Mouse (Mus musculus): ENCODE results near the gene Aif1l.

The Aif1l gene

DNA sequence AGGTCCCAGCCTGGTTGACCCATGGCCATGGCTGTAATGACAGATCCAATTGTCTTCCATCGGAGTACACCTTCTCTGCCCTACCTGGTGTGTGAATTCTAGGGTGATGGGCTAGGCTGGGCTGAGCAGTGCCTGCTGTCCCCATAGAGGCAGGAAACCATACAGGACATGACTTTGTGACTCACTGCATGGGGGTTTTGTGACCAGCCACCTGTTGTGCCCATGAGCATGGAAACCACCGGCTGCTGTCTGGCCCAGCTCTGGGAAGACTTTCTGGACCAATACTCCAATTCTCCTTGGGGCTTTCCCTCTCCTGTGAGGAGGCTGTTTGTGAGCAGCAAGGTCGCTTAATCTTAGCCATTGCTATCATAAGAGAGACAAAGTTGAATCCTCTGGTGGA, 2.8 kb downstream of the Aif1l start:
- no peak for DNase-seq

DNA sequence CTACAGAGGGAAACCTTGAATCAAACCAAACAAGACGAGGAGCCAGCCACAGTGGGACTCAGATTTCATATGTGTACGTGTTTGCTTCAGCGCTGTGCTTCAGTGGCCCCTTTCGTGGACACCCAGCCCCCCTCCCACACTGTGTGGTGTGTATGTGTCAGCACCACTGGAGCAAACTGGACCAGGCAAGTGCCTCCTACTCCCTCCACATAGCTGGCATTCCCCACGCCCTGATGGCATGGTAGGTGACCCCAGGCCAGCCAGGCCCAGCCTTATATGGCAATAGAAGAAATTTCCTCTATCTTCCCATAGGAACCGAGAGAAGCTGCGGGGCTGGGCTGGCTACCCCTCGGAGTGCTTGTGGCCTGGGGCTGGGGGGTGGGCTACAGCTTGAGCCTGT, 3.7 kb downstream of the Aif1l start:
- no peak for DNase-seq

DNA sequence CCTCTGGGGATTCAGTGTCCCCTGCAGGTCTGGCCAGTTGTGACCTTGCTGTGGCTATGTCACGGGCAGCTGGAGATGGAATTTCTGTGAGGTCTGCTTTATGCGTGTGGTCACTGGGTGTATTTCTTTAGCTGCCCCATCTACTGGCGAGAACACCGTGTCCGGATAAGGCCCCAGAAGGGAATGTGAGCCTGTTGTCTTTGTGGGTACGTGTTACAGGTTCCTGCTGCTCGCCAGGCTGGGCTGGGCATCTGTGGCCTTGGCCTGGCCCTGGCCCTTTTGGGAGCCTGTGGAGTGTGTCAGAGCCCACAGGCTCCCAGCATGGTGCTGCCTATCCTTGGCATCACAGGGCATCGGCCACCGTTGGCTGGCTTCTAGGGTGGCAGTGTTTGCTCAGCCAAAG, 4.8 kb downstream of the Aif1l start:
- DNase-seq, result peak in 1 of 2 experiments; percentile 61

DNA sequence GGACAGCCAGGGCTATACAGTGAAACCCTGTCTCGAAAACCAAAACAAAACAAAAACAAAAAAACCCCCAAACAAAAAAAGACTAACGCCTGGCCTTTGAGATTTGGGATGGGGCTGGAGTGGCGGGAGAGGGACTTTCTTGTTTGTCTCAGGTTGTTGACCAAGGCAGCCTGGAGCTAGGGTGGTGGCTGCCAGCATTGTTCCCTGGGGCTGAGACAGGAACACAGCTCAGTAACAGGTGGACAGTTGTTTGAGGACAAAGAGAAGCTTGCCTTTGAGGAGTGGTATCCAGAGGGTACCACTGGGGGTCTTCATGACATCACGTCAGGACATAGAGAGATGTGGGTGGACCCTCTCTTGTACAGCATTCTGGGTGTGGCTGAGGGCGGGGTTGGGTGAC, 5.7 kb downstream of the Aif1l start:
- DNase-seq, result no peak

DNA sequence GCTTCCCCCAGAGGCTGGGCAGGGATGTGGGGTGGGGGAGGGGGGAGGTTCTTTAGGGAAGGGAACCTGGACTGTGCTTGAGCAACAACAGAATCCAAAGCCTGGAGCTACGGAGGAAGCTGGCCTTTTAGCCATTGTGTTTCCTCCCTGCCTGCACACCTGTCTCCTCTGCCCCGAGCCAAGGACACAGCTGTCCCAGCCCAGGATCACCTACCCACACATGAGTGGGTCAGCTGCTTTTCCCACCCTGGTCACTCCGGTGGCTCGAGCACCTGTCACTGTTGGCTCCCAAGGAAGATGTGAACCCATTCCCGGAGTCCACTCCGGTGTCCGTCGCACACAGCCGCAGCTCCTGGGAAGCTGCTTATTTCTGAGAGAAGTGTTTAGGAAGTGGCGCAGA, 7.3 kb downstream of the Aif1l start:
- no peak for DNase-seq

DNA sequence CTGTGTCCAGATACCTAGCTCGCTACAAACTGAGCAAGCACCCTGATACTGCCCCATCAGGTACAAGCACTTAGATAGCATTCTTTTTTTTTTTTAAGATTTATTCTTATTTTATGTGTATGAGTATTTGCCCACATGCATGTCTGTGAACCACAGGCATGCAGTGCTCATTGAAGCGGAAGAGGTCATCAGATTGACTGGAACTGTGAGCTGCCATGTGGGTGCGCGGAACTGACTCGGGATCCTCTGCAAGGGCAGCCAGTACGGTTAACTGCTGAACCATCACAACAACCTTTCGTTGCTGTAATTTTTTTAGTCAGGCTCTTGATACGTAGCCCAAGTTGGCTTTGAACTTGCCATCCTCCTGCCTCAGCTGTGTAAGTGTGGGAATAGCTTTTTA, 11.0 kb downstream of the Aif1l start:
- DNase-seq, result peak; percentile 44 to 54

DNA sequence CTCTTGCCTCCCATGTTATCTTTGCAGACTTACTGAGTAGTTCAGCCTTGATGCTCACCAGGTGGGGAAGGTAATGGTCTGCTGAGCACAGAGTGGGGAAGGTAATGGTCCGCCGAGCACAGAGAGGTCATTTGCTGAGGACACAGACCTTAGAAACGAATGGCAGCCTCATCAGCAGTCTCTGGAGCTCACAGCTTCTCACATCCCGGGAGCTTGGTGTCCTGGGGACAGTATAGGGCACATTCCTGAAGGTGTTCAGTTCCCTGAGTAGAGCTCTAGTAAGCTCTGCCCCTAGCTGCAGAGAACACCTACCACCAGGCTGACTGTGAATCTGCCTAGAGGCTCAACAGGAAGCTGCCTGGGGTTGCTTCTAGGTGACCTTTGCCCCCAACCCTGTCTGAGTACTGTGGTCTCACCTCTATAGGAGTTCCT, 11.9 kb downstream of the Aif1l start:
- no peak for DNase-seq

DNA sequence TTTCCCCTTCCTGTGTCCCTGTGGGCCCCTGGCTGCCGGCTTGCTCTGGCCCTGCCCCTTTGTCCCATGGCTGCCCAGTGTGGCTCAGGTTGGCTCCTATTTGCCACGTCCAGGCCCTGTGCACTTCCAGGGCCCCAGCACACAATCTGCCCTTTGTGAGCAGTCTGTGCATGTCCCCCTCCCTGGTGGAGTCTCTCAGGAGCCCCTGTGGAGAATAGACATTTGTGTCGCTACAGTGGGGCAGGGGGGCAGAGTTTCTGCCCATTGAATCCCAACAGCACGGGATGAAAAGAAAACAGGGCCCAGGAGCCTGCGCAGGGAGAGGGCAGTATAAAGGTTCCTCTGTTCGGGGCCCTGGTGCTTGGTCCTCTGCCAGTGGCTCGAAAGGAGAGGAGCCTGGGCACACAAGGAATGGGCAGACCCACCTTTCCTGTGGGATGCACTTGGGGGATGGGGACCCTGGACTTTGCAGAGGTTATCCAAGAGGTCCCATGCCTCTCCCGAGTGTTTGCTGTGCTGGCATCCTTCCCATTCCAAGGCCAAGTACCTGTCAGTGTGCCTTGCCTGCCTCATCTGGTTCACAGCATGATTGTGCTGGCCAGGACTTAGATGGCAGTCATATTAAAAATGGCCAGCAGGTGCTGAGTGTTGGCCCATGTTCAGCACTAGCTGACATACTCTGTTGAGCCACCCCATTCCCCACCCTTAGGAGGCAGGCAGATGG, 12.7 kb downstream of the Aif1l start:
- peak; percentile 82 to 85 for DNase-seq

DNA sequence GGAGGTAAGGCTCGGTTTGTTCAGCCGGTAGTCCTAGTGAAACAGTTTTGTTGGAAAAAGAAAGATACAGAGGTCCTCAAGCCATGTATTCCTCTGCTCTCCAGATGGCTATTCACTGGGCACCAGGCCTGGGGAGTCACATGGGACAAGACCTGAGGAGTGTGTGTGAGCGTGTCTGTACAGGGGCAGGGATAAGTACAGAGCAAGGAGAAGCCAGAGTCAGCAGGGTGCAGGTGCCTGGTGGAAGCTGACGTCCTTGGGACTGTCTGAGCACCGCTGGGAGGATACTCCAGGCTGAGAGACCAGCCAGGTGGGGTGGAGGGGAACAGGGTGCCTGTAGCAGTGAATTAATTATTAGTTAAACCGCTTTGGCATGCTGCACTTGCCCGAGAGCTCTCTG, 13.6 kb downstream of the Aif1l start:
- DNase-seq, result peak; percentile 69 to 78

DNA sequence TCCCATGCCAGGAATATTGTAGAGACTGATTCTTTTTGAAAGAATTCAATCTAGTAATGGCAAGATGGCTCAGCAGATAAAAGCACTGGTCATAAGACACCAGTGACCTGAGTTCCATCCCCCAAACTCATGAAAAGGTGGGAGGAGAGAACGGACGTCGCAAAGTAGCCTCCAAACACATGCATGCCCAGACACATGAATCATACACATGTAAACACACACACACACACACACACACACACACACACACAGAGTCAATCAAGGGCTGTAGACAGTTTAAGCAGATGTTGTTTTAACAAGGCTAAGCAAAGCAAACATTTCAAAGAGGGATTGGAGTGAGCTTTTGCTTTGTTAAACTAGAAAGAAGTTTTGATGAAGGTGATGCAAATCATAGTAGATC, 14.3 kb downstream of the Aif1l start:
- DNase-seq, result no peak

DNA sequence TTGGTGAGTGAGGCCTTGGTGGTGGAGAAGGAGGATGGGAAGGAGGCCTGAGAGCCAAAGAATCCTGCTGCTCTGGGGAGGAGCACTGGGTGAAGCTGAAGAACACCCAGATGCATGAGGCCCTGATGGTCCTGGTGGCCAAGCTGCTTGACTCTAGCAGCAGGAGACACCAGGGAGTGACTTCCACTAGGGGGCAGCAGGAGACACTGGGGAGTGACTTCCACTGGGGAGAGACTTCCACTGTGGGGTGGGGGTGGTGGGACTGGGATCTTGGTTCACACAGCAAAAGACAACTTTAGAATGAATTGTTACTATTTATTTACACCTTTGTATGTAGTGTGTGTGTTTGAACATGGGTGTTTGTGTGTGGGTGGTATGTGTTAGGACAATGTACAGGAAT, 15.2 kb downstream of the Aif1l start:
- DNase-seq, result peak; percentile 59 to 61

DNA sequence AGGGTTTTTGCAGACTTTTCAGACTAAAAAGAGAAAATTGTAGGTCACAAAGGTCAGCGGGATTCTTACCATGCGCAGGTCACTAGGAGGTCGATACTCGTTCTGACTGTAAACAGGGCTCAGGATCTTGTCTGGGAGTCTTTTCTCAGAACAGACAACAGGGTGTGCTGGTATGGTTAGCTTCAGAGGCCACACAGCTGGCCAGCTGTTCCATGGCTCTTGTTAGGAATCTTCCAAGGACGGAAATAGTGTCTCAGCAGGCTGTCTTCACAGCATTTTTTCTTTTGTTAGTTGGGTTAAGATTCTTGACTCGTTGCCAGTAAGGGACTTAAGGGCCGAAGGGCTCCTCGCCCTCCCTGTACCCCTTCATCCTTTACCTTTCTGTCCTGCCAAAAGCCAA, 16.9 kb downstream of the Aif1l start:
- no peak for DNase-seq

DNA sequence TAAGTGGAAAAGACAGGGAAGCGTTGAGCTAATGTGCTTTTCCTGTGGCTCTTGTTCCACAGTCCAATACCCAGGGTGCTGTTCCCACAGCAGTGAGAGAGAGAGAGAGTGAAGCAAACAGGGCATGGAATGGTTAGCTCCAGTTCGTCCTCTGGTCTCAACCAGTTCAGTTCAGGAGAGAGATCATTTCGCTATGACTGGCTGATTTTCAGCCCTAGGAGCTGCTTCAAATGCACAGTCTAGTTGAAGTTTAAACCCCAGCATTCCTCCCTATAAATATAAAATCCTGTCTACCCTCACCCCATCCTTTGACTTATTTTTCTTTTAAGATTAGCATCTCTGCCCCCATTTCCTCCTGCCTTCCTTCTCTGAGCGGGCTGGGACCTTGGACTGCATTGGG, 22.6 kb downstream of the Aif1l start:
- DNase-seq, result no peak

DNA sequence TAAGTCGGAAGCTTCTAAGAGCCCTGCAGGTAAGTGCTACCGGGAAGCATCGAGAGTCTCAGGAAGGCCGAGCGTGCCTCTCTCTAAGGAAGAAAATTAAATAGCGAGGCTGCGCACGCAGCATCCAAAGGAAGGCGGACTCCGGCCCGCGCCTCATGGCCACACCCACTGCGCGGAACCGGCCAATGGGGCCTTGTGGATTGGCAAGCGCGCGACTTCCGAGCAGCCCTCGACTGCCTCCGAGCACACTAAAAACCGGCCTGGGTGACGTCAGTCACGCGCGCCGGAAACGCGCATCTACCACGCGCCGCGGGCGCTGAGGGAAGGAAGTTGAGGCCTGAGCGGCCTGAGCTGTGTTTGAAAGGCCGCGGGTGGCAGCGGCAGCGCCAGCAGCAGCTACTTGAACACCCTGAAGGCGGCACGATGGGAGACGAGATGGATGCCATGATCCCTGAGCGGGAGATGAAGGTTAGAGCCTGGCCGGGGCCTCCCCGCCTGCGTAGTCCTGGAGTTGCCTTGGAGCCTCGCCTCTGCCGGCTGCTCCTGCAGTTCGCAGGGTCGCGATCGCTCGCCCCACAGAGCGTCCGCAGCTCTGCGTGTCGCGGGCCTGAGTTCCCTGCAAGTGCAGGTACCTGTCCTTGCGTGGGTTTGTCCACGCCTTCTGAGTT, 24.3 kb downstream of the Aif1l start, which contains the start of gene Nup214:
Gene Nup214, plus strand, starts transcription at position 296 of the 668 bp plus-strand sequence.
- DNase-seq, result peak; percentile 100

DNA sequence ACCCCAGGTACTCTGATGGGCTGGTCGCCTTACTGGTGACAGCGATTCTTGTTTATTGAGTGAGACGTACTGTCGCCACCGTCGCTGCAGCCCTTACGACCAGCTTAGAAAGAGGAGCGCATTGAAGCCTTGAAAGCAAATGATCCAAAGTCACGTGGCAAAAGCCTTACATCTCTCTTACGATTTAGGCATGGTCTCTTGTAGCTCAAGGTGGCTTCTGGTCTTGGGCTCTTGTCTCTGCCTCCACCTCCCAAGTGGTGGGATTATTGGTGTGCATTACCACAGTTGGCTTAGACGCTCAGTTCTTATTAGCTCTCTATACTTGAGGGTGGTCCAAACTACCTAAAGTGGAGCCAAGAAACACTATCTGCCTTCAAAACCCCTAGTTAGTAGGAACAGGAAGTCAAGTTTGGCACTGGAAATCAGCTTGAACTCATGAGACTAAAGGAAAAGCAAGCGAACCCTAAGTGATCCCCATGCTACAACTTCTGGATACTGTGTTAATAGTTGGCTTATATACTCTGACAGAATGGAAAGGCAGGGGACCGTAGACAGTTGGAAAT, 25.0 kb downstream of the Aif1l start:
- DNase-seq, result no peak

DNA sequence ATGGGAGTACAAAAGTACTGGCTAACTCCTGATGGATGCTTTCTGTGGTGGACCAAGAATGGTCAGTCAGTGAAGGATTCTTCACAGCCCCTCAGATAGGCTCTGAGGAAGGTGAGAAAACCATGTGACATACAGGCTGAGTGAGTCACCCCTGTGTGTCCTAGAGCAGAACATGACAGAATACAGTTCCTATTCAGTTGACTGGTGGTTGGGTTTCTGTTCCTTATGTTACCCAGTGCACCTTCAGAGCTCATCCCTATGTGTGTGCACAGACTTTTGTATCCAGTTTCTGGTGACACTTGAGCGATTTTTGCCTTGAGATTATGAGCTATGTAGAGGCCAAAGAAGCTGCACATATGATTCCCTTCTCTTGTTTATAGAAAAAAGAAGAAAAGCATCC, 37.8 kb downstream of the Aif1l start:
- DNase-seq, result no peak

DNA sequence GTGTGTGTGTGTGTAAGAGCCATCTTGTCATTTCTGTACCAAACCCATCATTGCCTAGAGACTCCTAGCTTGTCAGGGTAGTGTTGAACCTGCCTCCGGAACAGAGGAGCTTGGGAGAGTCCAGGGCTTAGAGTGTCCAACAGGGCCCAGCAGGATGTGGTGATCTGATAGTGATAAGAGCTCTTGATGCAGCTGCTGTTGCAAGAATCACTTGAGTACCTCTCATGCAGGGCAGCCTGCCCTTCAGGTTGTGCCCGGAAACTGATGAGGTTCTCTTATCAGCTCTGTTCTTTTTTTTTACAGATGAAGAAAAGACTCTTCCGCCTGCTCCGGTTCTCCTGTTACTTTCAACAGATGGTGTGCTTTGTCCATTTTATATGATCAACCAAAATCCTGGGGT, 41.0 kb downstream of the Aif1l start:
- DNase-seq, result no peak

DNA sequence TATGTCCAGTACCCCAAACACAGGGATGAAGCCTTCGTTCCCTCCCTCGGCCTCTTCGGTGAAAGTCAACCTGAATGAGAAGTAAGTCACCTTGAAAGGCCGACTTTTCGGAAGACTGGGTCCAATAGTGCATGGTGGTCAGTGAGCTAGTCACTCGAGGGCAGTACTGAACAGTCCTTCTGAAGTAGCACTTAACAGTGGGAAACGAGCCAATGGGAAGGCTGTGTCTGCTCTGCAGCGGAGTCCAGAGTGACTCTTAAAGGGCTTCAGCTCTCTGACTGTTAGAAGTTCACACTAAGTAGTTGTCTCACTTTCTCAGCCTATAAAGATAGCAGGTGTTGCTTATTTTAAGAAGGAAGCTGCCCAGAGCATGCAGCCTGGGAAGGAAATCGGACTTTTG, 45.0 kb downstream of the Aif1l start:
- no peak for DNase-seq

DNA sequence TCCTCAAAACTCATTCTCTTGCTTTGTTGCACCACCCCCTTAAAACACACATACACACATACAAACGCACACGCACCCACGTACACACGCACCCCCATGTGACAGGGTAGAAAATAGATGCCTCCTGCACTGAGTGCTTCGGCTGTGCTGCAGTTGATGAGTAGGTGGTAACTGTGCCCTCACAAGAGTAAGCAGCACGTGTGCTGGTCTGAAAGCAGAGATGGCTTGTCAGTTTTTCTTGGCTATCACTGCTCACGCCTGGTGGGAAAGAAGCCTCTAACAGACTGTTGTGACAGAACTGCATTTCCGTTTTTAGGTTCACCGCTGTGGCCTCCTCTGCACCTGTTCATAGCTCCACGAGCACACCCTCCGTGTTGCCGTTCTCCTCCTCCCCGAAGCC, 46.1 kb downstream of the Aif1l start:
- DNase-seq, result no peak

DNA sequence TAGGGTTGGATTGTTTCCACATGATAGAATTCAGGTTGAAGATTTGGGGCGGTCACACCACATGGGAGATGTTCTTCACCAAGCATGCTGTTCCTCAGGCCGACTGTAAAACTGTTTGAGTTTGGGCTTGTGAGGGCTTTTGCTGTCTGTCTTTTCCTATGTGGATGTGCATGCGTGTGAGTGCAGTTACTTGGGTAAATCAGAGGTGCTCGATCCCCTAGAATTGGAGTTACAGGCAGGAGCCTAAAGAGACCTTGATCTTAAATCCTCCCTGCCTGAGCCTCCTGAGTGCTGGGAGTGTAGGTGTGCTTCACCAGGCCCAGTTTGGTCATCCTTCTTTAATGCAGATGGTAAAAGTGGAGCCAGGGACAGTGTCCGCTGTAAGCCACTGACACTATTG, 47.6 kb downstream of the Aif1l start:
- no peak for DNase-seq

DNA sequence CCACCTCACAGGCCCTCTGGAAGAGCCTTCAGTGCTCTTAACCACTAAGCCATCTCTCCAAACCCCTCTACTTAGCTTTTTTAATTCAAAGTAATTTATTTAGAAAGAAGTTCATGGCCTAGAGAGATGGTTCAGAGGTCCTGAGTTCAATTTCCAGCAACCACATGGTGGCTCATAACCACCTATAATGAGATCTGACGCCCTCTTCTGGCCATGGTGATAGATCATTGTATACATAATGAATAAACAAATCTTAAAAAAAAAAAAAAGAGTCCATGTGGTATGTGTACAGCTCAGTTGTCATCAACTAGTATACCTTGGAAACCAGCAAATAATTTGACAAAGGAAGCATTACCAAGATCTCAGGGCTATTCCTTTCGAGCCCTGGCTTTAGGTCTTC, 48.5 kb downstream of the Aif1l start:
- DNase-seq, result peak in 1 of 2 experiments; percentile 11

DNA sequence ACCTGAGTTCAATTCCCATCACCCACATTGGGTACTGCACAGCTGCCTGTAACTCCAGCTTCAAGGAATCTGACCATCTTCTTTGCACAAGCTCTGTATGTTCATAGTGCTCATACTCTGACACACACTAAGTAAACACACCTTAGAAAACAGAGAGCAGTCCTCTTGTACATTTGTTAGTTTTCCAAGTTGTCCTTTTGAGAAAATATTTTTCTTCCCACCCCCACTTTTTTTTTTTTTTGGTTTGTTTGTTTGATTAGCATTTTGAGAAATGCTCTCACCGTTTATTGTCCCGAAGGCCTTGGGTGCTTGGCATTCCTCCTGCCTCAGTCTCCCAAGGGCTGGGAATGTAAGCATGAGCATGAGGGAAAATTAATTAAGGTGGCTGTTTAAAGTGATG, 58.4 kb downstream of the Aif1l start:
- no peak for DNase-seq

DNA sequence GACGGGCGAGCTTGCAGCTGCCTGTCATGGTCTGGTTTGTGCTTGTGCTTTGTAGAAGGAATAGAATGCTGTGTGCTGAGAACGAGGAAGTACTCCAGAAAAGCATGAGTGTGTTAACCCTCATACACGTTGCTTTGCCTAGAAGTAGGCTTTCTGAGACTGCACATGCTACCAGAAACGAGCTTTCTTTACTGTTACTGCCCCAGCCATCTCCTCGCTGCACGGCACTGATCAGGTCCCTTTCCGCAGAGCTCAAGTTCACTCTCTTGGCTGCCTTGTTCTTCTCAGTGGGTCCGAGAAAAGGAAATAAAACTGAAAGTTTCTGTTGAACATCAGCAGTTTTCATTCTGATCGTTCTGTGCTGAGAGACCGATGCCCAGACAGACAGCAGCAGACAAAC, 58.8 kb downstream of the Aif1l start:
- no peak for DNase-seq

DNA sequence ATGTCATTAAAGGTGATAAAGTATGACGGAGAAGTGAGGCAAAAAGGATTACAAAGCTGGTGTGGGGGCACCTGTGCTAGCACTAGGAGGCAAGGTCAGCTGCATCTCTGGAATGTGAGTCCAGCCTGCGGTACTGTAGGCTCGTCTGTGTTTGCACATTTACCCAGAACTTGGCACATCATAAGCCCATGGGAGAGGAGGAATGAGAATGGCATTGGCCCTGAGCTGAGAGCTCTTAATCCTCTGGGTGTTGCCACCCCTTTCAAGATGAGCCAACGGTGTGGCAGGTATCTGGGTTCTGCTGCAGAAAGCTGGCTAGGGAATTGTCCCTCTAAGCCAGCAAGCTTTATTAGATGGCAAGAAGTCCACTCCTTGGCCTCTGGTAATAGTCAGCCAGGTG, 69.8 kb downstream of the Aif1l start:
- DNase-seq, result no peak
